Mouse (Mus musculus) spleen, adult 2 months (tissue): ENCODE results near the gene Rnf152.

ENCODE experiments used
- CTCF ChIP-seq: fragments of 200-500 bp; IDR thresholded peaks from 2 replicates; pipeline ENCODE4 v1.5.1; 2011; ENCODE audit warnings: mild to moderate bottlenecking, inconsistent platforms; ENCODE audit not compliant: insufficient read depth, insufficient read length, insufficient replicate concordance; ENCODE audit errors: extremely low read depth
- POLR2A ChIP-seq: fragments of 200-500 bp; IDR thresholded peaks from 2 replicates; pipeline ENCODE4 v1.6.1; 2011; ENCODE audit warnings: low read depth, low read length, inconsistent platforms

GRCm38 (mm10) chr1:105332087-105332731 lies 24.3 kb downstream of the Rnf152 start:
- TF ChIP-seq POLR2A = no peak
- no peak for TF ChIP-seq CTCF
